Mouse (Mus musculus): ENCODE results near the gene Vps35l.

- TF ChIP-seq CTCF (IDR thresholded peaks at IDR 0.05; ENCODE audit: insufficient read depth, low read length) = no peak
- TF ChIP-seq POLR2A (IDR thresholded peaks at IDR 0.05; ENCODE audit: borderline replicate concordance, extremely low read depth, low read depth, low read length) = no peak
Observed at GRCm38 (mm10) chr7:118845141-118845540, 105.1 kb downstream of the Vps35l start.
